Mouse (Mus musculus) heart, embryonic 15.5 days (tissue): ENCODE data around the gene Cstf2t. TPM values are rescaled to one million over a fixed set of nuclear protein-coding genes. Genes with fewer than 3 reads are reported as not detected.

ENCODE experiments used
- ATAC-seq: fragments of 200-750 bp; cut with Nextera tagmentation; replicated peaks from 2 replicates; pipeline ENCODE4 v1.8.0; 2017; ENCODE audit warnings: low read depth, moderate TSS enrichment; ENCODE audit not compliant: insufficient number of reproducible peaks, insufficient read depth, low FRiP score
- H3K27ac ChIP-seq: fragments of 300-500 bp; sonication (generic); 2 replicates; pipeline ENCODE4 v1.5.1; 2015; ENCODE audit warnings: mild to moderate bottlenecking, inconsistent platforms
- H3K27me3 ChIP-seq: fragments of 300-500 bp; sonication (generic); 2 replicates; pipeline ENCODE4 v1.6.1; 2015; ENCODE audit warnings: inconsistent platforms
- H3K36me3 ChIP-seq: fragments of 300-500 bp; sonication (generic); 2 replicates; pipeline ENCODE4 v1.6.1; 2015; ENCODE audit warnings: mild to moderate bottlenecking, inconsistent platforms
- H3K4me1 ChIP-seq: fragments of 300-500 bp; sonication (generic); replicated peaks from 2 replicates; pipeline ENCODE4 v1.6.1; 2015; ENCODE audit warnings: inconsistent platforms
- H3K4me2 ChIP-seq: fragments of 300-500 bp; sonication (generic); 2 replicates; pipeline ENCODE4 v1.6.1; 2015; ENCODE audit warnings: inconsistent platforms, mild to moderate bottlenecking, moderate library complexity
- H3K4me3 ChIP-seq: fragments of 300-500 bp; sonication (generic); 2 replicates; pipeline ENCODE4 v1.5.1; 2015; ENCODE audit warnings: mild to moderate bottlenecking, inconsistent platforms
- H3K9ac ChIP-seq: fragments of 300-500 bp; sonication (generic); 2 replicates; pipeline ENCODE4 v1.6.1; 2015; ENCODE audit warnings: mild to moderate bottlenecking, inconsistent platforms
- H3K9me3 ChIP-seq: fragments of 300-500 bp; sonication (generic); replicated peaks from 2 replicates; pipeline ENCODE4 v1.6.1; 2016; ENCODE audit warnings: inconsistent platforms
- WGBS: fragments of 180-500 bp; shearing (Covaris S2); methylation state at CpG from one replicate; pipeline ENCODE4 v1.1.7; 2015; ENCODE audit warnings: mixed read lengths; 5-methylcytosine and 5-hydroxymethylcytosine counted together
- polyA plus RNA-seq: library from polyadenylated mRNA; unstranded; fragments of >200 nt; fragmentation: Nextera tagmentation; extraction: Ambion mirVana; gene quantifications from 2 replicates; pipeline ENCODE4 v1.2.1, GENCODE M21; 2015

Cstf2t gene
- 37.0 and 37.6 TPM in 2 replicates for polyA plus RNA-seq

GRCm38 (mm10) chr19:31082662-31083429 is at the start of gene Cstf2t:
Cstf2t (plus strand) TSS chr19:31082837.
- WGBS: 2% methylated on average over 56 of the region's 56 CpGs
- Histone ChIP-seq H3K9me3 (no peaks in the 10 kb centered on the region), H3K9ac (peak within 1 kb of the TSS; percentile 68), H3K4me1 (peaks cover 24% of the 10 kb centered on the region), H3K4me3 (peak within 1 kb of the TSS; percentile 67), H3K27me3 (no peaks in the 10 kb centered on the region), H3K36me3 (peaks cover 26% of the 10 kb centered on the region), H3K4me2 (peak within 1 kb of the TSS; percentile 78), H3K27ac (peak within 1 kb of the TSS; percentile 81)
- ATAC-seq: peak; percentile 100

- 60% methylated on average over 3 of the region's 3 CpGs for WGBS
These were observed 43.7 kb upstream of the Cstf2t start for GRCm38 (mm10) chr19:31038951-31039350.

GRCm38 (mm10) chr19:31040948-31041847 is 41.4 kb upstream of the Cstf2t start:
- Histone ChIP-seq H3K27ac (no peak overlapping the region), H3K4me3 (no peak overlapping the region), H3K36me3 (no peaks in the 10 kb centered on the region), H3K4me2 (no peak overlapping the region), H3K4me1 (no peaks in the 10 kb centered on the region), H3K9me3 (no peaks in the 10 kb centered on the region), H3K9ac (no peak overlapping the region), H3K27me3 (no peaks in the 10 kb centered on the region)
- WGBS: 83% methylated on average over 2 of the region's 2 CpGs
- ATAC-seq: no peak

More at GRCm38 (mm10) chr19:31038951-31039350, 43.7 kb upstream of the Cstf2t start:
- Histone ChIP-seq H3K9me3 (no peaks in the 10 kb centered on the region), H3K4me1 (no peaks in the 10 kb centered on the region), H3K27me3 (no peaks in the 10 kb centered on the region), H3K27ac (no peak overlapping the region), H3K4me2 (no peak overlapping the region), H3K36me3 (no peaks in the 10 kb centered on the region), H3K9ac (no peak overlapping the region), H3K4me3 (no peak overlapping the region)
- ATAC-seq: no peak

- no peak overlapping the region for H3K27ac ChIP-seq
These were observed 36.0 kb upstream of the Cstf2t start for GRCm38 (mm10) chr19:31046601-31047000.

GRCm38 (mm10) chr19:31064740-31065139 is 17.9 kb upstream of the Cstf2t start:
- Histone ChIP-seq H3K27me3 (no peaks in the 10 kb centered on the region), H3K4me3 (no peak overlapping the region), H3K4me1 (no peaks in the 10 kb centered on the region), H3K27ac (peak overlapping the region; percentile 67), H3K9me3 (no peaks in the 10 kb centered on the region), H3K9ac (no peak overlapping the region), H3K36me3 (no peaks in the 10 kb centered on the region), H3K4me2 (no peak overlapping the region)
- ATAC-seq: no peak
- 52% methylated on average over 1 of the region's 1 CpGs for WGBS

More at GRCm38 (mm10) chr19:31046601-31047000, 36.0 kb upstream of the Cstf2t start:
- H3K36me3 ChIP-seq: no peaks in the 10 kb centered on the region
- no peak overlapping the region for H3K4me3 ChIP-seq
- no peaks in the 10 kb centered on the region for H3K27me3 ChIP-seq
- 95% methylated on average over 4 of the region's 4 CpGs for WGBS
- no peaks in the 10 kb centered on the region for H3K9me3 ChIP-seq
- H3K4me2 ChIP-seq: no peak overlapping the region
- H3K9ac ChIP-seq: no peak overlapping the region
- no peaks in the 10 kb centered on the region for H3K4me1 ChIP-seq
- no peak for ATAC-seq

GRCm38 (mm10) chr19:31065206-31065781 is 17.3 kb upstream of the Cstf2t start:
- Histone ChIP-seq H3K4me3 (no peak overlapping the region), H3K9me3 (no peaks in the 10 kb centered on the region), H3K36me3 (no peaks in the 10 kb centered on the region), H3K4me2 (no peak overlapping the region), H3K27me3 (no peaks in the 10 kb centered on the region), H3K4me1 (no peaks in the 10 kb centered on the region), H3K27ac (peak overlapping the region; percentile 67), H3K9ac (no peak overlapping the region)
- ATAC-seq: peak; percentile 79
- WGBS: 54% methylated on average over 11 of the region's 11 CpGs

GRCm38 (mm10) chr19:31073959-31074716 is 8.5 kb upstream of the Cstf2t start:
- Histone ChIP-seq H3K36me3 (no peaks in the 10 kb centered on the region), H3K27ac (no peak overlapping the region), H3K4me3 (peak overlapping the region; percentile 25), H3K9me3 (no peaks in the 10 kb centered on the region), H3K27me3 (no peaks in the 10 kb centered on the region), H3K9ac (peak overlapping the region; percentile 3; the same call in 1 of the 2 replicates), H3K4me1 (peaks cover 4% of the 10 kb centered on the region), H3K4me2 (peak overlapping the region; percentile 55)
- no peak for ATAC-seq
- 47% methylated on average over 24 of the region's 24 CpGs for WGBS

GRCm38 (mm10) chr19:31074717-31075063 is 7.9 kb upstream of the Cstf2t start:
- H3K9ac ChIP-seq: peak overlapping the region; percentile 3; the same call in 1 of the 2 replicates
- ATAC-seq: no peak
- WGBS: 14% methylated on average over 3 of the region's 3 CpGs
- no peaks in the 10 kb centered on the region for H3K36me3 ChIP-seq
- peak overlapping the region; percentile 55 for H3K4me2 ChIP-seq
- no peaks in the 10 kb centered on the region for H3K9me3 ChIP-seq
- no peaks in the 10 kb centered on the region for H3K27me3 ChIP-seq
- H3K4me3 ChIP-seq: peak overlapping the region; percentile 25
- peaks cover 4% of the 10 kb centered on the region for H3K4me1 ChIP-seq
- no peak overlapping the region for H3K27ac ChIP-seq

- H3K4me2 ChIP-seq: no peak overlapping the region
- H3K9me3 ChIP-seq: no peaks in the 10 kb centered on the region
- H3K27me3 ChIP-seq: no peaks in the 10 kb centered on the region
- H3K27ac ChIP-seq: no peak overlapping the region
- no peaks in the 10 kb centered on the region for H3K36me3 ChIP-seq
- no peak overlapping the region for H3K9ac ChIP-seq
- no peak overlapping the region for H3K4me3 ChIP-seq
- WGBS: 71% methylated on average over 4 of the region's 4 CpGs
- no peak for ATAC-seq
- H3K4me1 ChIP-seq: peaks cover 4% of the 10 kb centered on the region
These were observed 6.5 kb upstream of the Cstf2t start for GRCm38 (mm10) chr19:31076106-31076505.

GRCm38 (mm10) chr19:31078241-31078640 is 4.4 kb upstream of the Cstf2t start:
- Histone ChIP-seq H3K9ac (no peak overlapping the region), H3K9me3 (no peaks in the 10 kb centered on the region), H3K4me1 (peaks cover 5% of the 10 kb centered on the region), H3K36me3 (no peaks in the 10 kb centered on the region), H3K27me3 (no peaks in the 10 kb centered on the region), H3K4me2 (no peak overlapping the region), H3K27ac (no peak overlapping the region), H3K4me3 (no peak overlapping the region)
- no peak for ATAC-seq
- 65% methylated on average over 3 of the region's 3 CpGs for WGBS
